Mouse (Mus musculus) liver, embryonic 14.5 days (tissue): ENCODE measurements at regions not wholly inside any gene's neighbourhood (a gene's known extent, or its start where the extent isn't known, plus 50 kb on each side); places are given as distances from the start of the nearest gene placed in this dataset.

Source experiments
- CTCF ChIP-seq: IDR thresholded peaks from 2 replicates; pipeline ENCODE4 v1.5.1; 2016; ENCODE audit warnings: antibody characterized with exemption, low read depth, control low read depth
- EP300 ChIP-seq: IDR thresholded peaks from 2 replicates; pipeline ENCODE4 v1.6.1; 2016; ENCODE audit warnings: antibody characterized with exemption, low read depth

- TF ChIP-seq CTCF = no peak
- TF ChIP-seq EP300 = no peak
These were observed 579.2 kb upstream of the Gm26657 start for GRCm38 (mm10) chr4:56160551-56161256.
